Comparison of ENCODE assay signal across 8 mouse cellular contexts in the genomic region with DNA sequence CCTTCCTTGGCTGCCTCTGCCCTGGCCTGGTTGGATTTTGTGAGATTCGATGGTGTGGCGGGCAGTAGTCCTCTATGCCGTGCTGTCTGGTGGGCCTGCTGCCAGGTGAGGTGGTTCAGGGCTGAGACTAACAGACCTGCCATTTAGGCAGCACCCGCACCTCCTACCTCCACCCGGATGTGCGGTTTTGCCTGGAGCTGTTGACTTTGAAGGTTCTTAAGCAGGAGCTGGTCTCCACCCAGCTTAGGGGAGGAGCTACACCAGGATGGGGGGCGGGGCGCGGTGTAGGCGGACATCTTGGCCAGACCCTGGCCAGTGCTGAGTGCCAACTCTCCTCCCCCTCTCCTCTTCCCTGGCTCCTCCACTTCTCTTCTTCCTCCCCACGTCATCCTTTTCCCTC. TPM values are rescaled to one million over a fixed set of nuclear protein-coding genes. Genes with fewer than 3 reads are reported as not detected.
DNase-seq lines count a peak whose midpoint lies in the region; ATAC-seq and TF ChIP-seq lines count a peak whose summit lies in the region.

No protein-coding gene starts in this region.

- no peaks in the 10 kb centered on the region for H3K9me3 ChIP-seq in hindbrain, embryonic 10.5 days
- H3K9me3 ChIP-seq in hindbrain, postnatal 0 days (ENCODE audit: low read length), result no peaks in the 10 kb centered on the region

- peak overlapping the region; percentile 71 for H3K27ac ChIP-seq in hindbrain, embryonic 10.5 days
- no peak overlapping the region for H3K27ac ChIP-seq in hindbrain, postnatal 0 days

- 54% methylated on average over 11 of the region's 11 CpGs for WGBS in hindbrain, embryonic 10.5 days
- WGBS in hindbrain, postnatal 0 days, result 48% methylated on average over 10 of the region's 11 CpGs

- H3K9ac ChIP-seq in hindbrain, postnatal 0 days (replicated peaks; ENCODE audit: low read length), result no peak overlapping the region

- intact Hi-C loops in heart, postnatal 14 days (cut with DNase I), result no loop called here

- no peak for TF ChIP-seq CTCF in hindbrain, postnatal 0 days (IDR thresholded peaks at IDR 0.05; ENCODE audit: low read depth)

- no peak overlapping the region for H3K4me3 ChIP-seq in hindbrain, embryonic 10.5 days
- H3K4me3 ChIP-seq in hindbrain, postnatal 0 days (ENCODE audit: low read length), result no peak overlapping the region

- no peak for DNase-seq in hindbrain, embryonic 10.5 days (ENCODE audit: low spot score)
- no peak for DNase-seq in hindbrain, postnatal 0 days (ENCODE audit: low spot score)
- DNase-seq in ES-CJ7 (ENCODE audit: low read depth, low spot score) (peak; percentile 87), liver (peak; percentile 89)
- DNase-seq in heart, postnatal 14 days, result peak; percentile 71 to 79
- peak; percentile 75 for DNase-seq in ovary, postnatal 36 days (ENCODE audit: low spot score)
- DNase-seq in Muller cell, postnatal 12 days (ENCODE audit: inconsistent ontology term), result no peak

- no peak overlapping the region for H3K4me2 ChIP-seq in hindbrain, postnatal 0 days (ENCODE audit: low read depth, low read length)

- peaks cover 5% of the 10 kb centered on the region; the same call in 1 of the 2 replicates for H3K27me3 ChIP-seq in hindbrain, embryonic 10.5 days (ENCODE audit: insufficient read depth, poor library complexity, severe bottlenecking)
- H3K27me3 ChIP-seq in hindbrain, postnatal 0 days (ENCODE audit: insufficient read depth, low read length), result no peaks in the 10 kb centered on the region

- no peaks in the 10 kb centered on the region for H3K36me3 ChIP-seq in hindbrain, embryonic 10.5 days
- H3K36me3 ChIP-seq in hindbrain, postnatal 0 days (ENCODE audit: insufficient read depth, low read length), result no peaks in the 10 kb centered on the region

- peaks cover 65% of the 10 kb centered on the region for H3K4me1 ChIP-seq in hindbrain, embryonic 10.5 days (replicated peaks)
- no peaks in the 10 kb centered on the region; the same call in 1 of the 2 replicates for H3K4me1 ChIP-seq in hindbrain, postnatal 0 days (ENCODE audit: insufficient read depth, low read length)

- no peak for ATAC-seq in hindbrain, postnatal 0 days
- ATAC-seq in common myeloid progenitor, adult 5-6 weeks (replicated peaks; ENCODE audit: low read depth, poor library complexity, severe bottlenecking), result peak; percentile 81

RNA-seq across cellular contexts. Expression of a gene that starts 2.5 kb away (rescaled TPM):
- polyA plus RNA-seq in hindbrain, embryonic 10.5 days (2016; fragmentation: Nextera tagmentation; extraction: Ambion mirVana), result not detected in 2 replicates
- total RNA-seq in hindbrain, postnatal 0 days (2014; rRNA removed), result not detected in 2 replicates
- polyA plus RNA-seq in hindbrain, postnatal 0 days (2015; fragmentation: Nextera tagmentation; extraction: Ambion mirVana), result 0.25 and 0.32 TPM in 2 replicates
- not detected in 2 replicates for total RNA-seq in common myeloid progenitor, adult 5-6 weeks (2017)
- not detected for total RNA-seq in heart, postnatal 14 days (2021)

RNA-seq across cellular contexts. Expression of a gene that starts 39.8 kb away (rescaled TPM):
- 40.9 and 51.2 TPM in 2 replicates for polyA plus RNA-seq in hindbrain, embryonic 10.5 days (2016; fragmentation: Nextera tagmentation; extraction: Ambion mirVana)
- 81.4 and 112 TPM in 2 replicates for total RNA-seq in hindbrain, postnatal 0 days (2014; rRNA removed)
- polyA plus RNA-seq in hindbrain, postnatal 0 days (2015; fragmentation: Nextera tagmentation; extraction: Ambion mirVana), result 29.7 and 35.1 TPM in 2 replicates
- 23.8 and 41.0 TPM in 2 replicates for total RNA-seq in common myeloid progenitor, adult 5-6 weeks (2017)
- total RNA-seq in heart, postnatal 14 days (2021), result 10 to 100 TPM; 18.1 to 22.4 TPM

Comparison
In these comparisons a context has a peak if more than half of its experiments do, and no peak if none do; other contexts are left out.
1. DNase-seq: peak in ES-CJ7 (single experiment), heart, postnatal 14 days (2 of 2), liver (single experiment) and ovary, postnatal 36 days (single experiment); none in hindbrain, embryonic 10.5 days (single experiment), hindbrain, postnatal 0 days (single experiment) and Muller cell, postnatal 12 days (single experiment).